Mouse (Mus musculus) MEL (cell line): Measurements from ENCODE around the gene Arnt2. TPM values are rescaled to one million over a fixed set of nuclear protein-coding genes. Genes with fewer than 3 reads are reported as not detected.

Experiments
- DNase-seq: peaks from one replicate; pipeline ENCODE4 v3.0.0; 2011; ENCODE audit warnings: low read depth, low spot score
- H3K27ac ChIP-seq: 2 replicates; pipeline ENCODE4 v1.5.1; 2012; ENCODE audit warnings: low read depth, mild to moderate bottlenecking, control low read depth, low read length, moderate library complexity; ENCODE audit not compliant: control insufficient read depth
- H3K27me3 ChIP-seq, 2 experiments: fragments of 150-350 bp in 1 of 2; sonication (generic) in 1 of 2; 2 replicates each; pipeline ENCODE4 v1.6.1; 2012; ENCODE audit warnings: low read length in 2 of 2, mild to moderate bottlenecking in 2 of 2, improper control_type of control experiment in 1 of 2, moderate library complexity in 1 of 2; ENCODE audit not compliant: insufficient read depth in 2 of 2, control insufficient read depth in 1 of 2
- H3K36me3 ChIP-seq, 2 experiments: 2 replicates each; pipeline ENCODE4 v1.6.1; 2012 to 2014; ENCODE audit warnings: low read length in 2 of 2, improper control_type of control experiment in 1 of 2, inconsistent platforms in 1 of 2, mild to moderate bottlenecking in 1 of 2; ENCODE audit not compliant: insufficient read depth in 2 of 2, control insufficient read depth in 1 of 2
- H3K4me1 ChIP-seq, 2 experiments: fragments of 150-350 bp in 1 of 2; sonication (generic) in 1 of 2; 2 replicates each; pipeline ENCODE4 v1.6.1; 2012; ENCODE audit warnings: low read length in 2 of 2, improper control_type of control experiment in 1 of 2, mild to moderate bottlenecking in 1 of 2; ENCODE audit not compliant: insufficient read depth in 2 of 2, control insufficient read depth in 1 of 2
- H3K4me3 ChIP-seq, 2 experiments: fragments of 150-350 bp in 1 of 2; sonication (generic) in 1 of 2; 2 replicates each; pipeline ENCODE4 v1.5.1; 2012; ENCODE audit warnings: low read depth in 2 of 2, low read length in 2 of 2, mild to moderate bottlenecking in 2 of 2, moderate library complexity in 2 of 2, control low read depth in 1 of 2, improper control_type of control experiment in 1 of 2; ENCODE audit not compliant: control insufficient read depth in 1 of 2, insufficient read depth in 1 of 2
- H3K79me2 ChIP-seq: 2 replicates; pipeline ENCODE4 v1.6.1; 2012; ENCODE audit warnings: mild to moderate bottlenecking, low read length, moderate library complexity; ENCODE audit not compliant: control insufficient read depth, poor library complexity, insufficient read depth
- H3K9ac ChIP-seq: 2 replicates; pipeline ENCODE4 v1.6.1; 2012; ENCODE audit warnings: low read depth, mild to moderate bottlenecking, control low read depth, low read length, moderate library complexity; ENCODE audit not compliant: control insufficient read depth, poor library complexity, severe bottlenecking
- H3K9me3 ChIP-seq: fragments of 150-350 bp; sonication (generic); replicated peaks from 2 replicates; pipeline ENCODE4 v1.6.1; 2012; ENCODE audit warnings: mild to moderate bottlenecking, low read length, improper control_type of control experiment, moderate library complexity; ENCODE audit not compliant: insufficient read depth
- BHLHE40 ChIP-seq: IDR thresholded peaks from 2 replicates; pipeline ENCODE4 v1.6.1; 2012; ENCODE audit warnings: low read depth, mild to moderate bottlenecking, inconsistent platforms, low read length, improper control_type of control experiment, borderline replicate concordance
- CHD1 ChIP-seq: IDR thresholded peaks from 2 replicates; pipeline ENCODE4 v1.6.1; 2012; ENCODE audit warnings: low read depth, mild to moderate bottlenecking, inconsistent platforms, low read length, improper control_type of control experiment
- CHD2 ChIP-seq: IDR thresholded peaks from 2 replicates; pipeline ENCODE4 v1.6.1; 2011; ENCODE audit warnings: low read length, improper control_type of control experiment
- CTCF ChIP-seq, 3 experiments: IDR thresholded peaks in 2 of 3; conservative IDR thresholded peaks in 1 of 3; 2 replicates each; pipeline ENCODE4 v1.5.1; 2011 to 2012; ENCODE audit warnings: low read length in 3 of 3, low read depth in 2 of 3, mild to moderate bottlenecking in 2 of 3, improper control_type of control experiment in 1 of 3, inconsistent platforms in 1 of 3, mixed read lengths in 1 of 3, moderate library complexity in 1 of 3; ENCODE audit not compliant: control insufficient read depth in 1 of 3, insufficient read depth in 1 of 3, poor library complexity in 1 of 3, severe bottlenecking in 1 of 3
- ELF1 ChIP-seq: IDR thresholded peaks from 2 replicates; pipeline ENCODE4 v1.6.1; 2014; ENCODE audit warnings: low read depth, mild to moderate bottlenecking, inconsistent platforms, low read length, improper control_type of control experiment, moderate library complexity
- EP300 ChIP-seq, 2 experiments: IDR thresholded peaks; 2 replicates each; pipeline ENCODE4 v1.6.1; 2011; ENCODE audit warnings: improper control_type of control experiment in 2 of 2, low read length in 2 of 2, low read depth in 1 of 2, mild to moderate bottlenecking in 1 of 2
- HCFC1 ChIP-seq: IDR thresholded peaks from 2 replicates; pipeline ENCODE4 v1.6.1; 2012; ENCODE audit warnings: low read depth, mild to moderate bottlenecking, inconsistent platforms, low read length, improper control_type of control experiment, moderate library complexity
- JUND ChIP-seq: IDR thresholded peaks from 2 replicates; pipeline ENCODE4 v1.6.1; 2011; ENCODE audit warnings: low read depth, mild to moderate bottlenecking, improper control_type of control experiment, low read length
- KAT2A ChIP-seq: conservative IDR thresholded peaks from 2 replicates; pipeline ENCODE4 v1.6.1; 2012; ENCODE audit warnings: low read depth, low read length, improper control_type of control experiment, inconsistent platforms
- MAFK ChIP-seq: IDR thresholded peaks from 2 replicates; pipeline ENCODE4 v1.6.1; 2011; ENCODE audit warnings: low read depth, mild to moderate bottlenecking, low read length, improper control_type of control experiment, borderline replicate concordance
- MAX ChIP-seq: IDR thresholded peaks from 2 replicates; pipeline ENCODE4 v1.6.1; 2011; ENCODE audit warnings: low read length, improper control_type of control experiment
- MXI1 ChIP-seq: IDR thresholded peaks from 2 replicates; pipeline ENCODE4 v1.6.1; 2011; ENCODE audit warnings: mild to moderate bottlenecking, low read depth, low read length, improper control_type of control experiment
- MYB ChIP-seq: IDR thresholded peaks from 2 replicates; pipeline ENCODE4 v1.6.1; 2011; ENCODE audit warnings: mild to moderate bottlenecking, low read depth, low read length, improper control_type of control experiment
- NRF1 ChIP-seq: IDR thresholded peaks from 2 replicates; pipeline ENCODE4 v1.6.1; 2014; ENCODE audit warnings: low read depth, mild to moderate bottlenecking, inconsistent platforms, low read length, improper control_type of control experiment, moderate library complexity; ENCODE audit not compliant: poor library complexity, insufficient read depth, severe bottlenecking
- RAD21 ChIP-seq: IDR thresholded peaks from 2 replicates; pipeline ENCODE4 v1.6.1; 2011; ENCODE audit warnings: mild to moderate bottlenecking, low read depth, low read length, improper control_type of control experiment
- RCOR1 ChIP-seq: IDR thresholded peaks from 2 replicates; pipeline ENCODE4 v1.6.1; 2012; ENCODE audit warnings: low read depth, mild to moderate bottlenecking, inconsistent platforms, low read length, improper control_type of control experiment
- SMC3 ChIP-seq: IDR thresholded peaks from 2 replicates; pipeline ENCODE4 v1.6.1; 2011; ENCODE audit warnings: low read depth, low read length, improper control_type of control experiment
- TAL1 ChIP-seq: IDR thresholded peaks from 2 replicates; pipeline ENCODE4 v1.6.1; 2012; ENCODE audit warnings: mild to moderate bottlenecking, inconsistent platforms, low read length, moderate library complexity, mixed read lengths
- TBP ChIP-seq: IDR thresholded peaks from 2 replicates; pipeline ENCODE4 v1.8.0; 2011; ENCODE audit warnings: low read depth, low read length, improper control_type of control experiment
- USF1 ChIP-seq: IDR thresholded peaks from 2 replicates; pipeline ENCODE4 v1.6.1; 2014; ENCODE audit warnings: low read depth, mild to moderate bottlenecking, inconsistent platforms, low read length, improper control_type of control experiment, moderate library complexity
- USF2 ChIP-seq, 2 experiments: IDR thresholded peaks; 2 replicates each; pipeline ENCODE4 v1.6.1; 2011 to 2012; ENCODE audit warnings: improper control_type of control experiment in 2 of 2, low read length in 2 of 2, borderline replicate concordance in 1 of 2, inconsistent platforms in 1 of 2, low read depth in 1 of 2, mild to moderate bottlenecking in 1 of 2; ENCODE audit not compliant: insufficient read depth in 1 of 2
- ZKSCAN1 ChIP-seq: IDR thresholded peaks from 2 replicates; pipeline ENCODE4 v1.6.1; 2012; ENCODE audit warnings: low read depth, mild to moderate bottlenecking, inconsistent platforms, low read length, improper control_type of control experiment, moderate library complexity
- ZMIZ1 ChIP-seq: IDR thresholded peaks from 2 replicates; pipeline ENCODE4 v1.6.1; 2012; ENCODE audit warnings: low read depth, mild to moderate bottlenecking, inconsistent platforms, low read length, improper control_type of control experiment, moderate library complexity
- ZNF384 ChIP-seq: IDR thresholded peaks from 2 replicates; pipeline ENCODE4 v1.6.1; 2012; ENCODE audit warnings: low read depth, mild to moderate bottlenecking, inconsistent platforms, low read length, improper control_type of control experiment
- polyA plus RNA-seq, 2 experiments: library from polyadenylated mRNA; stranded (reverse) in 1 of 2; unstranded in 1 of 2; fragments of >175 nt in 1 of 2; fragments of >200 nt in 1 of 2; gene quantifications; 2 replicates each; pipeline versions ENCODE4 v1.2.1 to v1.2.4; 2012; ENCODE audit warnings: low replicate concordance in 2 of 2, low read depth in 1 of 2; ENCODE audit not compliant: insufficient read length in 2 of 2, insufficient read depth in 1 of 2, missing spikeins in 1 of 2
- total RNA-seq: library from RNA; depleted of rRNA; stranded (reverse); fragments of 300-350 nt; gene quantifications from 2 replicates; pipeline ENCODE4 v1.2.3, GENCODE M21; 2012

The Arnt2 gene
- total and polyA plus RNA-seq, 3 experiments: not detected

- Histone ChIP-seq H3K79me2 (no peaks in the 10 kb centered on the region), H3K36me3 (no peaks in the 10 kb centered on the region), H3K27me3 (no peaks in the 10 kb centered on the region), H3K27ac (no peak overlapping the region), H3K9ac (no peak overlapping the region), H3K4me1 (no peaks in the 10 kb centered on the region; a peak in 1 of 4 replicates), H3K9me3 (no peaks in the 10 kb centered on the region), H3K4me3 (no peak overlapping the region)
- TF ChIP-seq RCOR1: no peak
- TF ChIP-seq CTCF (IDR thresholded peaks at IDR 0.05 in 2 of 3, conservative IDR thresholded peaks at IDR 0.05 in 1 of 3; ENCODE audit: control insufficient read depth in 1 of 3, insufficient read depth in 1 of 3, low read depth in 2 of 3, low read length in 3 of 3, poor library complexity in 1 of 3, severe bottlenecking in 1 of 3): no peak
- TF ChIP-seq KAT2A: no peak
- no peak for TF ChIP-seq MAX
- no peak for TF ChIP-seq CHD1
- no peak for TF ChIP-seq HCFC1
- no peak for TF ChIP-seq TBP
- no peak for TF ChIP-seq USF2 (IDR thresholded peaks at IDR 0.05; ENCODE audit: borderline replicate concordance in 1 of 2, insufficient read depth in 1 of 2, low read depth in 1 of 2, low read length in 2 of 2)
- TF ChIP-seq ZKSCAN1: no peak
- no peak for TF ChIP-seq RAD21
- no peak for TF ChIP-seq ELF1
- TF ChIP-seq EP300 (IDR thresholded peaks at IDR 0.05; ENCODE audit: low read depth in 1 of 2, low read length in 2 of 2): 0 out of 4 replicates have a peak, but pooled peaks of 1 of the 2 experiments have one; percentile 10
- no peak for TF ChIP-seq NRF1
- no peak for TF ChIP-seq MXI1
- TF ChIP-seq BHLHE40: no peak
- no peak for TF ChIP-seq MYB
- no peak for TF ChIP-seq ZNF384
- TF ChIP-seq TAL1: peak; percentile 21; the same call in 1 of the 2 replicates
- peak; percentile 16 for DNase-seq
Observed at GRCm38 (mm10) chr7:84210585-84211291, 199.2 kb downstream of the Arnt2 start.

DNA sequence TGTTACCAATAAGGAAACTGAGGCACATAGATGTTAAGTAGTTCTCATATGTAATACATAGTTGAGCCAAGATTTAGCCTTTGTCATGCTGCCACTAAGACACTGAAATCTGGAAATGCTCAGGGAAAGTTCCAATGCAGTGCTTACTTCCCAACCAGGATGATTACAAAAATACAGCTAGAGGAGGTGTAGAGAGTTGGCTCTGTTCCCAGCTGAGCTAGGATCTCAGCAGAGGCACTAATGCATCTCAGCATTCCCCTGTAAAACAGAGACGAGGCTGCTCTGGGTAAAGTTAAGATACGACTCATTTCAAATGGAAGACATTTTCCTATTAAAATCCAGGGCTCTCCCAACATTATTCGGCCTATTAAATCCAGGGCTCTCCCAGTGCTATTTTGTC lies 206.0 kb downstream of the Arnt2 start:
- no peak for TF ChIP-seq SMC3
- TF ChIP-seq BHLHE40: no peak
- no peak for TF ChIP-seq MYB
- TF ChIP-seq USF1: no peak
- no peak for TF ChIP-seq ZNF384
- no peak for TF ChIP-seq CHD2
- no peak for TF ChIP-seq NRF1
- no peak for TF ChIP-seq ZMIZ1
- TF ChIP-seq MAFK: no peak
- TF ChIP-seq HCFC1: no peak
- no peak for TF ChIP-seq TAL1
- TF ChIP-seq CHD1: no peak
- no peak for TF ChIP-seq JUND
- H3K79me2 ChIP-seq: no peaks in the 10 kb centered on the region
- no peaks in the 10 kb centered on the region for H3K36me3 ChIP-seq
- H3K9me3 ChIP-seq: no peaks in the 10 kb centered on the region
- no peaks in the 10 kb centered on the region for H3K27me3 ChIP-seq
- no peaks in the 10 kb centered on the region for H3K4me1 ChIP-seq
- no peak for DNase-seq
- no peak overlapping the region for H3K9ac ChIP-seq
- no peak overlapping the region for H3K27ac ChIP-seq
- no peak overlapping the region for H3K4me3 ChIP-seq
